In genomic region chr6:65671451-65671850, GRCm38 (mm10) we compare ENCODE assay signal across 8 mouse cellular contexts. TPM values are rescaled to one million over a fixed set of nuclear protein-coding genes. Genes with fewer than 3 reads are reported as not detected.
DNase-seq lines count a peak whose midpoint lies in the region; ATAC-seq and TF ChIP-seq lines count a peak whose summit lies in the region.

TSS of gene Ndnf (plus strand) at chr6:65671590.

- in situ Hi-C loops in ES-E14 (cut with MboI; ENCODE audit: low sequenced_read_pairs in 2 of 2, unreplicated experiment in 2 of 2), result no loop called here

- no peaks in the 10 kb centered on the region for H3K9me3 ChIP-seq in ES-E14 (ENCODE audit: control insufficient read depth, insufficient read depth, low read depth, low read length)
- H3K9me3 ChIP-seq in hindbrain, embryonic 12.5 days (replicated peaks), result no peaks in the 10 kb centered on the region

- no peaks in the 10 kb centered on the region; a peak in 1 of 4 replicates for H3K4me1 ChIP-seq in ES-E14 (ENCODE audit: control insufficient read depth in 2 of 2, insufficient read depth in 2 of 2, low read length in 2 of 2, poor library complexity in 1 of 2)
- peaks cover 18% of the 10 kb centered on the region for H3K4me1 ChIP-seq in hindbrain, embryonic 12.5 days

- peak within 1 kb of the TSS; percentile 90 for H3K4me2 ChIP-seq in hindbrain, embryonic 12.5 days (replicated peaks)

- no peaks in the 10 kb centered on the region for H3K36me3 ChIP-seq in ES-E14 (ENCODE audit: control insufficient read depth, insufficient read depth, low read length, poor library complexity, severe bottlenecking)
- H3K36me3 ChIP-seq in hindbrain, embryonic 12.5 days, result no peaks in the 10 kb centered on the region

- ATAC-seq in hindbrain, embryonic 12.5 days (ENCODE audit: low FRiP score), result peak; percentile 92

- peak within 1 kb of the TSS; percentile 0 for H3K9ac ChIP-seq in ES-E14 (ENCODE audit: insufficient read depth, low read depth, low read length, poor library complexity, severe bottlenecking)
- H3K9ac ChIP-seq in hindbrain, embryonic 12.5 days, result peak within 1 kb of the TSS; percentile 69

- H3K4me3 ChIP-seq in ES-E14 (ENCODE audit: insufficient read depth in 1 of 2, low read depth in 1 of 2, low read length in 2 of 2, poor library complexity in 1 of 2, severe bottlenecking in 1 of 2), result peak within 1 kb of the TSS; percentile 69 to 82
- H3K4me3 ChIP-seq in hindbrain, embryonic 12.5 days, result peak within 1 kb of the TSS; percentile 73

- 0 out of 2 replicates have a peak, but pooled peaks cover 3% of the 10 kb centered on the region for H3K27me3 ChIP-seq in hindbrain, embryonic 12.5 days

- WGBS in hindbrain, embryonic 12.5 days, result under 1% methylated on average over 26 of the region's 45 CpGs

- H3K27ac ChIP-seq in ES-E14 (ENCODE audit: insufficient read depth, low read depth, low read length, poor library complexity, severe bottlenecking), result no peak within 1 kb of the TSS
- peak within 1 kb of the TSS; percentile 77 for H3K27ac ChIP-seq in hindbrain, embryonic 12.5 days

- peak; percentile 15 for DNase-seq in ES-E14 (ENCODE audit: low read depth, low spot score)
- DNase-seq in cerebellum, adult 9-10 months, result peak; percentile 17
- peak in 1 of 2 experiments; percentile 18 for DNase-seq in frontal cortex, adult 2 months (ENCODE audit: extremely low spot score in 1 of 2, low spot score in 1 of 2)
- DNase-seq in layer of hippocampus, postnatal 25 days (ENCODE audit: extremely low spot score in 1 of 2, low spot score in 1 of 2), result peak; percentile 31 to 40
- DNase-seq in lung, postnatal 25 days (ENCODE audit: low spot score), result peak; percentile 77
- peak; percentile 78 for DNase-seq in ovary, postnatal 36 days (ENCODE audit: low spot score)
- DNase-seq in thymus, postnatal 36 days, result peak; percentile 35 to 49

TF ChIP-seq in ES-E14, 5 proteins besides CTCF, POLR2A, EP300 and RAD21:
- TF ChIP-seq ZNF384 (IDR thresholded peaks at IDR 0.05; ENCODE audit: low read depth, low read length) (no peak), HCFC1 (IDR thresholded peaks at IDR 0.05; ENCODE audit: borderline replicate concordance, insufficient read depth, low read length) (no peak), MAFK (IDR thresholded peaks at IDR 0.05; ENCODE audit: insufficient read depth, low read depth, low read length) (no peak), ZC3H11A (IDR thresholded peaks at IDR 0.05; ENCODE audit: borderline replicate concordance, low read depth, low read length) (no peak)

RNA-seq across cellular contexts. Expression of gene Ndnf, which starts in this region (rescaled TPM):
- total RNA-seq in ES-E14 (2012; rRNA removed), result 0.95 and 1.4 TPM in 2 replicates
- polyA plus RNA-seq in frontal cortex, adult 2 months (2012; rRNA removed), result 24.0 and 25.8 TPM in 2 replicates
- polyA plus RNA-seq in hindbrain, embryonic 12.5 days (2016; fragmentation: Nextera tagmentation; extraction: Ambion mirVana), result 9.2 and 11.3 TPM in 2 replicates
- total RNA-seq in layer of hippocampus, postnatal 25 days (2021), result 10 to 100 TPM; 23.0 to 23.2 TPM

Comparison
In these comparisons a context has a peak if more than half of its experiments do, and no peak if none do; other contexts are left out.
1. RNA of gene Ndnf (total RNA-seq): 23.0 to 23.2 TPM in layer of hippocampus, postnatal 25 days; 0.95 to 1.4 TPM in ES-E14; every median in the first group is over 10 times any median in the second.